Comparison of ENCODE assay signal across 9 mouse cellular contexts in the genomic region with DNA sequence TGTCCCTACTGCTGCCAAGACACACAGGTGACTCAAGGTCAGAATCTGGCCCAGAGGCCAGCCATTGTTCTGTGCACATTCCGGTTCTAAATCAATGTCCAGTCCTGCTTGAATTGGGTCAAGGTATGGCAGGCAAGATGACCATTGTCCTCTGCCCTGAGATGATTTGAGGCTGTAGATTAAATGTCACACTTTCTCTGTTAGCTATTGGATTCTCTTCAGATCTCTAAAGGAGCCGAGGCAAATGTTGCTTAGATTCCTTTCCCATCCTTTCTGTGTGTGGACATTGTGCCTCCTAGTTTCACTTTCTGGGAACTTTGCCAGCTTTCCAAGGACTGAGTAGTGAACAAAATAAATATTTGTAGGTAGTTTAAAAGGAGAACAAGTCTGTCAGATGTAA.
DNase-seq lines count a peak whose midpoint lies in the region; ATAC-seq and TF ChIP-seq lines count a peak whose summit lies in the region.
"Had no signal": no experiment of that assay in that cellular context is flagged by ENCODE, and none has a peak within 500 bp of the region (broad histone marks: within the 10 kb centered on the region; RNA-seq: fewer than 3 reads in every experiment).

No protein-coding gene starts in this region.

- H3K4me1 ChIP-seq in hindbrain, postnatal 0 days (ENCODE audit: insufficient read depth, low read length): 0 out of 2 replicates have a peak, but pooled peaks cover 3% of the 10 kb centered on the region
- H3K4me1 ChIP-seq in hindbrain, embryonic 11.5 days (replicated peaks; ENCODE audit: control insufficient read depth, insufficient read depth, low read length): no peaks in the 10 kb centered on the region; the same call in 1 of the 2 replicates
- peaks cover 10% of the 10 kb centered on the region for H3K4me1 ChIP-seq in hindbrain, embryonic 16.5 days (ENCODE audit: control insufficient read depth, insufficient read depth, low read depth, low read length)

- DNase-seq in hindbrain, postnatal 0 days (ENCODE audit: low spot score): peak; percentile 54
- no peak for DNase-seq in hindbrain, embryonic 11.5 days (ENCODE audit: low spot score)
- DNase-seq in brain, embryonic 14.5 days (ENCODE audit: low read depth): peak; percentile 83
- peak; percentile 22 to 25 for DNase-seq in heart, postnatal 14 days
- peak; percentile 69 for DNase-seq in lung, postnatal 25 days (ENCODE audit: low spot score)

- TF ChIP-seq POLR2A in brain, embryonic 14.5 days (IDR thresholded peaks at IDR 0.05; ENCODE audit: borderline replicate concordance, extremely low read depth, insufficient read depth, insufficient read length, poor library complexity, severe bottlenecking): no peak

- 41% methylated on average over 2 of the region's 2 CpGs for WGBS in hindbrain, postnatal 0 days
- 75% methylated on average over 2 of the region's 2 CpGs for WGBS in hindbrain, embryonic 11.5 days
- WGBS in hindbrain, embryonic 16.5 days: 42% methylated on average over 2 of the region's 2 CpGs

- no peak overlapping the region for H3K27ac ChIP-seq in hindbrain, postnatal 0 days
- H3K27ac ChIP-seq in hindbrain, embryonic 11.5 days (ENCODE audit: low read depth, low read length): no peak overlapping the region
- H3K27ac ChIP-seq in hindbrain, embryonic 16.5 days (ENCODE audit: low read depth, low read length): no peak overlapping the region
- H3K27ac ChIP-seq: liver, embryonic 14.5 days had no signal

- H3K4me3 ChIP-seq in hindbrain, postnatal 0 days (ENCODE audit: low read length): no peak overlapping the region
- no peak overlapping the region for H3K4me3 ChIP-seq in hindbrain, embryonic 11.5 days (ENCODE audit: low read depth, low read length)
- H3K4me3 ChIP-seq in hindbrain, embryonic 16.5 days (ENCODE audit: low read length): no peak overlapping the region

- H3K4me2 ChIP-seq in hindbrain, postnatal 0 days (ENCODE audit: low read depth, low read length): no peak overlapping the region
- H3K4me2 ChIP-seq in hindbrain, embryonic 11.5 days (replicated peaks; ENCODE audit: low read depth, low read length): no peak overlapping the region
- no peak overlapping the region for H3K4me2 ChIP-seq in hindbrain, embryonic 16.5 days (ENCODE audit: low read length)

- H3K9ac ChIP-seq in hindbrain, postnatal 0 days (replicated peaks; ENCODE audit: low read length): no peak overlapping the region
- H3K9ac ChIP-seq in hindbrain, embryonic 11.5 days (ENCODE audit: low read depth, low read length): no peak overlapping the region
- H3K9ac ChIP-seq in hindbrain, embryonic 16.5 days (ENCODE audit: low read depth, low read length): no peak overlapping the region
- H3K9ac ChIP-seq: liver, embryonic 14.5 days had no signal

- ATAC-seq in hindbrain, postnatal 0 days: no peak
- ATAC-seq in hindbrain, embryonic 11.5 days (ENCODE audit: low FRiP score): no peak
- ATAC-seq in megakaryocyte progenitor cell, adult 5-6 weeks (replicated peaks; ENCODE audit: poor library complexity): no peak
- no peak for ATAC-seq in hindbrain, embryonic 16.5 days
- ATAC-seq: inflammation-experienced regulatory T-cells, adult 6 months had no signal

- H3K36me3 ChIP-seq in hindbrain, postnatal 0 days (ENCODE audit: insufficient read depth, low read length): no peaks in the 10 kb centered on the region
- no peaks in the 10 kb centered on the region for H3K36me3 ChIP-seq in hindbrain, embryonic 11.5 days (ENCODE audit: control insufficient read depth, insufficient read depth, low read length)
- H3K36me3 ChIP-seq in hindbrain, embryonic 16.5 days (ENCODE audit: control insufficient read depth, insufficient read depth, low read length): no peaks in the 10 kb centered on the region

- no peaks in the 10 kb centered on the region for H3K9me3 ChIP-seq in hindbrain, postnatal 0 days (ENCODE audit: low read length)
- no peaks in the 10 kb centered on the region for H3K9me3 ChIP-seq in hindbrain, embryonic 11.5 days (ENCODE audit: control insufficient read depth, low read length)
- no peaks in the 10 kb centered on the region for H3K9me3 ChIP-seq in hindbrain, embryonic 16.5 days (ENCODE audit: control insufficient read depth, low read length)

- no peak for TF ChIP-seq CTCF in hindbrain, postnatal 0 days (IDR thresholded peaks at IDR 0.05; ENCODE audit: low read depth)
- no peak for TF ChIP-seq CTCF in brain, embryonic 14.5 days (IDR thresholded peaks at IDR 0.05; ENCODE audit: borderline replicate concordance, extremely low read depth, insufficient read depth, insufficient read length)

- no peaks in the 10 kb centered on the region for H3K27me3 ChIP-seq in hindbrain, postnatal 0 days (ENCODE audit: insufficient read depth, low read length)
- no peaks in the 10 kb centered on the region for H3K27me3 ChIP-seq in hindbrain, embryonic 11.5 days (ENCODE audit: control insufficient read depth, insufficient read depth, low read length)
- H3K27me3 ChIP-seq in hindbrain, embryonic 16.5 days (replicated peaks; ENCODE audit: control insufficient read depth, insufficient read depth, low read length): peaks cover 8% of the 10 kb centered on the region; the same call in 1 of the 2 replicates

- intact Hi-C loops in heart, postnatal 14 days (cut with DNase I): loop anchor here (2.0 kb wide), 1 partner anchor 96 kb away; no protein-coding TSS in a partner anchor
